8 mouse cellular contexts compared by ENCODE assay signal in the genomic region with DNA sequence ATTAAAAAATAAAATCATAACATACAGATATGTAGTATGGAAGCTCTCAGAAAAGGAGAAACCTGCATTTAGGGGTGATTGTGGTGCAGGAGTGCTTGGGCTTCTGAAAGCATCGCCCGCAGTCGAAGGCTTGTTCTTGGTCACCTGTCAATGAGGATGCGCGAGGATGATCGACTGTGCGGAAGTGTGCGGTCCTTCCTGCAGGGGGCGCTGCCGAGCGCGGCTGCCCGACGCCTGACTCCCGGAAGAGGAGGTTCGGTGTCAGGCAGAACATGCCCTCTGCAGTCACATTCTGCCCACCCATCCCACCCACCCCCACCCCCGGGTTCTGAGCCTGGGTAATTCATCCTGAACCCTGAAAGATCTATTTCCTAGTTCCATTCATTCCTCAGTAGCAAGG.
DNase-seq lines count a peak whose midpoint lies in the region.
"Had no signal": no experiment of that assay in that cellular context is flagged by ENCODE, and none has a peak within 500 bp of the region (broad histone marks: within the 10 kb centered on the region; RNA-seq: fewer than 3 reads in every experiment).

No protein-coding gene starts in this region.

- peak; percentile 25 to 36 for DNase-seq in kidney, postnatal 4 days
- no peak for DNase-seq in kidney, postnatal 25 days
- DNase-seq in CD8-positive naive resting alpha-beta T cell, adult 2 months (ENCODE audit: low read depth in 2 of 2, low spot score in 2 of 2) = peak; percentile 9 to 11
- peak; percentile 79 for DNase-seq in ZHBTc4 (ENCODE audit: low read depth, low spot score)
- peak; percentile 18 for DNase-seq in naive thymus-derived CD4-positive, alpha-beta T cell, adult 2 months (ENCODE audit: low read depth)
- no peak for DNase-seq in ovary, adult 18-20 months (ENCODE audit: low spot score)
- DNase-seq in kidney, postnatal 14 days = no peak
- DNase-seq: heart, postnatal 10 days had no signal

Comparison
In these comparisons a context has a peak if more than half of its experiments do, and no peak if none do; other contexts are left out.
1. DNase-seq: peak in kidney, postnatal 4 days (2 of 2), CD8-positive naive resting alpha-beta T cell, adult 2 months (2 of 2), ZHBTc4 (single experiment) and naive thymus-derived CD4-positive, alpha-beta T cell, adult 2 months (single experiment); none in kidney, postnatal 25 days (0 of 2), ovary, adult 18-20 months (single experiment) and kidney, postnatal 14 days (single experiment).